In the genomic region with DNA sequence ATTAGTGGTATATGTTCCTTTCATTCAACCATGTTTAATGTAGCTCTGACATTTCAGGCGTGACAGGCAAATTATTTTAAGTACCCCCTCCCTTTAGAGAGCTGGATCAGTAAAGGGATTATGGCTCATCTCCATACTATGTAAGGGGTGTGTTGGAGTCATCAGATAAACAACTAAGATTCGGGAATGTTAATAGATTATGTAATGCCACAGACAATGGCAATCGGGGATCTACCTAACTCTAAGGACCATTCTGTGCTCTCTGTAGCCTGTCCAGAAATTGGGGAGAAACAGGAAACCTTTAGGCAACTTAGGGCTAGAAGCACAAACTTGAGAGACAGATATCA, we compare ENCODE assay signal across 8 mouse cellular contexts. TPM values are rescaled to one million over a fixed set of nuclear protein-coding genes. Genes with fewer than 3 reads are reported as not detected.
DNase-seq lines count a peak whose midpoint lies in the region; ATAC-seq and TF ChIP-seq lines count a peak whose summit lies in the region.

No protein-coding gene starts in this region.

- H3K36me3 ChIP-seq in heart, embryonic 10.5 days = peaks cover 7% of the 10 kb centered on the region; the same call in 1 of the 2 replicates
- peaks cover 0 to 18% of the 10 kb centered on the region in 2 experiments for H3K36me3 ChIP-seq in CH12.LX (replicated peaks in 1 of 2; ENCODE audit: control insufficient read depth in 1 of 2, insufficient read depth in 1 of 2, low read length in 1 of 2)
- 0 out of 2 replicates have a peak, but pooled peaks cover under 1% of the 10 kb centered on the region for H3K36me3 ChIP-seq in forebrain, postnatal 0 days (ENCODE audit: insufficient read depth)
- no peaks in the 10 kb centered on the region for H3K36me3 ChIP-seq in liver, embryonic 16.5 days (ENCODE audit: control insufficient read depth, insufficient read depth)

- no peak for TF ChIP-seq CTCF in CH12.LX (conservative IDR thresholded peaks at IDR 0.05 in 1 of 2, IDR thresholded peaks at IDR 0.05 in 1 of 2; ENCODE audit: low read depth in 2 of 2, low read length in 2 of 2)
- TF ChIP-seq CTCF in forebrain, postnatal 0 days (IDR thresholded peaks at IDR 0.05; ENCODE audit: low read depth) = no peak

- peak overlapping the region; percentile 89 for H3K4me3 ChIP-seq in heart, embryonic 10.5 days
- H3K4me3 ChIP-seq in CH12.LX (replicated peaks in 1 of 3; ENCODE audit: low read depth in 2 of 3, low read length in 2 of 3, poor library complexity in 1 of 3) = peak overlapping the region in 2 of 3 experiments; percentile 86 to 93
- H3K4me3 ChIP-seq in forebrain, postnatal 0 days (ENCODE audit: low read depth, low read length) = peak overlapping the region; percentile 78
- peak overlapping the region; percentile 95 for H3K4me3 ChIP-seq in liver, embryonic 16.5 days (ENCODE audit: low read depth, low read length)

- H3K79me2 ChIP-seq in CH12.LX (replicated peaks; ENCODE audit: control insufficient read depth, extremely low read depth, insufficient read depth, poor library complexity, severe bottlenecking) = peaks cover 23% of the 10 kb centered on the region

- no peak for DNase-seq in heart, embryonic 10.5 days (ENCODE audit: low spot score)
- DNase-seq in heart, adult 11 months = no peak
- no peak for DNase-seq in CH12.LX (ENCODE audit: extremely low read depth)
- DNase-seq in forebrain, postnatal 0 days = no peak
- no peak for DNase-seq in retina, embryonic 14.5 days (ENCODE audit: low spot score)
- DNase-seq in cerebellum, postnatal 10 days = no peak

- no peak for TF ChIP-seq EP300 in CH12.LX (IDR thresholded peaks at IDR 0.05; ENCODE audit: low read length)

- TF ChIP-seq POLR2A in CH12.LX (IDR thresholded peaks at IDR 0.05; ENCODE audit: low read depth, low read length) = no peak

- no peaks in the 10 kb centered on the region for H3K27me3 ChIP-seq in heart, embryonic 10.5 days (ENCODE audit: insufficient read depth, poor library complexity, severe bottlenecking)
- no peaks in the 10 kb centered on the region for H3K27me3 ChIP-seq in CH12.LX (replicated peaks)
- H3K27me3 ChIP-seq in forebrain, postnatal 0 days (ENCODE audit: insufficient read depth, low read length) = no peaks in the 10 kb centered on the region
- H3K27me3 ChIP-seq in liver, embryonic 16.5 days (ENCODE audit: control insufficient read depth, insufficient read depth, low read depth, low read length) = no peaks in the 10 kb centered on the region

- H3K27ac ChIP-seq in heart, embryonic 10.5 days = peak overlapping the region; percentile 97
- H3K27ac ChIP-seq in CH12.LX (ENCODE audit: insufficient read depth, low read depth) = no peak overlapping the region
- peak overlapping the region; percentile 84 for H3K27ac ChIP-seq in forebrain, postnatal 0 days (ENCODE audit: low read depth, low read length)
- H3K27ac ChIP-seq in liver, embryonic 16.5 days (ENCODE audit: low read length) = no peak overlapping the region

- in situ Hi-C loops in CH12.LX (cut with MboI; ENCODE audit: low pct_ligation_motif_present, low pct_unique_long_range_greater_than_20kb, low sequenced_read_pairs) = no loop called here

- peak overlapping the region; percentile 85 for H3K9ac ChIP-seq in CH12.LX (ENCODE audit: insufficient read depth, low read depth)
- peak overlapping the region; percentile 93 for H3K9ac ChIP-seq in forebrain, postnatal 0 days
- H3K9ac ChIP-seq in liver, embryonic 16.5 days (ENCODE audit: low read depth, low read length) = peak overlapping the region; percentile 94

- TF ChIP-seq RAD21 in CH12.LX (IDR thresholded peaks at IDR 0.05; ENCODE audit: low read depth, low read length) = no peak

- peak; percentile 0; the same call in 1 of the 2 replicates for ATAC-seq in forebrain, postnatal 0 days
- no peak for ATAC-seq in liver, embryonic 16.5 days (ENCODE audit: low read depth)
- ATAC-seq in megakaryocyte progenitor cell, adult 5-6 weeks (replicated peaks; ENCODE audit: poor library complexity) = no peak

- no peaks in the 10 kb centered on the region for H3K9me3 ChIP-seq in heart, embryonic 10.5 days
- no peaks in the 10 kb centered on the region for H3K9me3 ChIP-seq in CH12.LX (replicated peaks; ENCODE audit: low read length)
- no peaks in the 10 kb centered on the region for H3K9me3 ChIP-seq in forebrain, postnatal 0 days (ENCODE audit: low read length)
- no peaks in the 10 kb centered on the region for H3K9me3 ChIP-seq in liver, embryonic 16.5 days (replicated peaks; ENCODE audit: control insufficient read depth, low read length)

- 87% methylated on average over 3 of the region's 3 CpGs for WGBS in heart, embryonic 10.5 days
- 79% methylated on average over 3 of the region's 3 CpGs for WGBS in forebrain, postnatal 0 days
- WGBS in liver, embryonic 16.5 days (ENCODE audit: insufficient replicate concordance) = 76% methylated on average over 3 of the region's 3 CpGs

- dilution Hi-C loops in CH12.LX (cut with MboI; ENCODE audit: extremely low pct_ligation_motif_present, extremely low pct_unique_long_range_greater_than_20kb, low sequenced_read_pairs) = no loop called here

- H3K4me2 ChIP-seq in CH12.LX (ENCODE audit: insufficient read depth, low read depth, poor library complexity, severe bottlenecking) = peak overlapping the region; percentile 17
- H3K4me2 ChIP-seq in forebrain, postnatal 0 days (ENCODE audit: low read depth) = peak overlapping the region; percentile 54
- peak overlapping the region; percentile 64 for H3K4me2 ChIP-seq in liver, embryonic 16.5 days (ENCODE audit: low read depth, low read length)

- H3K4me1 ChIP-seq in heart, embryonic 10.5 days = 0 out of 2 replicates have a peak, but pooled peaks cover 9% of the 10 kb centered on the region
- H3K4me1 ChIP-seq in CH12.LX (ENCODE audit: control insufficient read depth in 1 of 2, insufficient read depth in 2 of 2) = peaks cover 3 to 34% of the 10 kb centered on the region in 2 experiments; a peak in 3 of 4 replicates
- peaks cover 6% of the 10 kb centered on the region; the same call in 1 of the 2 replicates for H3K4me1 ChIP-seq in forebrain, postnatal 0 days (ENCODE audit: insufficient read depth)
- H3K4me1 ChIP-seq in liver, embryonic 16.5 days (ENCODE audit: control insufficient read depth, low read depth, low read length) = peaks cover 4% of the 10 kb centered on the region; the same call in 1 of the 2 replicates

TF ChIP-seq in CH12.LX, 34 proteins besides CTCF, POLR2A, EP300 and RAD21:
- TF ChIP-seq ZC3H11A (IDR thresholded peaks at IDR 0.05; ENCODE audit: low read depth, low read length) (no peak), PAX5 (IDR thresholded peaks at IDR 0.05; ENCODE audit: low read length) (no peak), ELF1 (IDR thresholded peaks at IDR 0.05; ENCODE audit: low read depth, low read length) (no peak), BHLHE40 (IDR thresholded peaks at IDR 0.05; ENCODE audit: low read depth, low read length) (no peak), TCF12 (IDR thresholded peaks at IDR 0.05; ENCODE audit: low read depth, low read length) (no peak), USF1 (IDR thresholded peaks at IDR 0.05; ENCODE audit: low read depth, low read length) (no peak), JUND (conservative IDR thresholded peaks at IDR 0.05; ENCODE audit: low read depth, low read length) (no peak), NELFE (IDR thresholded peaks at IDR 0.05; ENCODE audit: low read depth, low read length) (no peak), IRF4 (IDR thresholded peaks at IDR 0.05; ENCODE audit: low read depth, low read length) (no peak), NRF1 (IDR thresholded peaks at IDR 0.05; ENCODE audit: low read depth, low read length) (no peak), POLR2AphosphoS2 (IDR thresholded peaks at IDR 0.05; ENCODE audit: low read depth, low read length) (no peak), USF2 (conservative IDR thresholded peaks at IDR 0.05; ENCODE audit: low read depth, low read length) (no peak)

RNA-seq across cellular contexts. Expression of a gene that starts 0.5 kb away (rescaled TPM):
- 138 and 165 TPM in 2 replicates for polyA plus RNA-seq in heart, embryonic 10.5 days (2016; fragmentation: Nextera tagmentation; extraction: Ambion mirVana)
- total RNA-seq in CH12.LX (2012; rRNA removed) = 75.8 and 87.2 TPM in 2 replicates
- 117 and 152 TPM in 2 replicates for total RNA-seq in CH12.LX (2014; rRNA removed)
- polyA plus RNA-seq in CH12.LX (2012; ENCODE audit: insufficient read length, low read depth) = 242 and 296 TPM in 2 replicates
- 61.6 and 81.1 TPM in 2 replicates for total RNA-seq in forebrain, postnatal 0 days (2014; rRNA removed)
- polyA plus RNA-seq in forebrain, postnatal 0 days (2015; fragmentation: Nextera tagmentation; extraction: Ambion mirVana) = 119 and 137 TPM in 2 replicates
- polyA plus RNA-seq in liver, embryonic 16.5 days (2015; fragmentation: Nextera tagmentation; extraction: Ambion mirVana) = 51.4 and 56.3 TPM in 2 replicates
- 87.2 and 90.0 TPM in 2 replicates for total RNA-seq in megakaryocyte progenitor cell, adult 5-6 weeks (2015)
- total RNA-seq in megakaryocyte progenitor cell, adult 5-6 weeks (2017) = 200 and 220 TPM in 2 replicates

RNA-seq across cellular contexts. Expression of a gene that starts 19.4 kb away (rescaled TPM):
- polyA plus RNA-seq in heart, embryonic 10.5 days (2016; fragmentation: Nextera tagmentation; extraction: Ambion mirVana) = 10.2 and 11.0 TPM in 2 replicates
- total RNA-seq in CH12.LX (2012; rRNA removed) (38.7 and 51.6 TPM in 2 replicates), CH12.LX (2014; rRNA removed) (16.5 and 16.9 TPM in 2 replicates)
- polyA plus RNA-seq in CH12.LX (2012; ENCODE audit: insufficient read length, low read depth) = 18.9 and 22.1 TPM in 2 replicates
- total RNA-seq in forebrain, postnatal 0 days (2014; rRNA removed) = 26.7 and 32.2 TPM in 2 replicates
- polyA plus RNA-seq in forebrain, postnatal 0 days (2015; fragmentation: Nextera tagmentation; extraction: Ambion mirVana) = 6.3 and 9.8 TPM in 2 replicates
- 4.4 and 5.1 TPM in 2 replicates for polyA plus RNA-seq in liver, embryonic 16.5 days (2015; fragmentation: Nextera tagmentation; extraction: Ambion mirVana)
- 16.4 and 21.2 TPM in 2 replicates for total RNA-seq in megakaryocyte progenitor cell, adult 5-6 weeks (2015)
- 19.8 and 22.5 TPM in 2 replicates for total RNA-seq in megakaryocyte progenitor cell, adult 5-6 weeks (2017)

Comparison
In these comparisons a context has a peak if more than half of its experiments do, and no peak if none do; other contexts are left out.
1. H3K27ac ChIP-seq: peak in heart, embryonic 10.5 days (single experiment) and forebrain, postnatal 0 days (single experiment); none in CH12.LX (single experiment) and liver, embryonic 16.5 days (single experiment).
2. Peak in every context shown above with its lines, with median percentiles within 50 percentile points of each other: H3K4me3 ChIP-seq, H3K4me2 ChIP-seq and H3K9ac ChIP-seq.